Mouse (Mus musculus) lung, postnatal 0 days (tissue): ENCODE data around the gene Fbxw8. TPM values are rescaled to one million over a fixed set of nuclear protein-coding genes. Genes with fewer than 3 reads are reported as not detected.

Experiments
- ATAC-seq: fragments of 200-750 bp; cut with Nextera tagmentation; 2 replicates; pipeline ENCODE4 v1.8.0; 2017; ENCODE audit warnings: moderate library complexity
- DNase-seq: peaks from one replicate; pipeline ENCODE4 v3.0.0-alpha.2; 2016; ENCODE audit warnings: low spot score
- H3K27ac ChIP-seq: fragments of 300-500 bp; sonication (generic); 2 replicates; pipeline ENCODE4 v1.5.1; 2014; ENCODE audit warnings: antibody characterized with exemption, mild to moderate bottlenecking, low read length, mixed read lengths
- H3K27me3 ChIP-seq: fragments of 300-500 bp; sonication (generic); replicated peaks from 2 replicates; pipeline ENCODE4 v1.6.1; 2014; ENCODE audit warnings: low read length, mixed read lengths; ENCODE audit not compliant: insufficient read depth
- H3K36me3 ChIP-seq: fragments of 300-500 bp; sonication (generic); 2 replicates; pipeline ENCODE4 v1.6.1; 2014; ENCODE audit warnings: low read length, mixed read lengths; ENCODE audit not compliant: insufficient read depth
- H3K4me1 ChIP-seq: fragments of 300-500 bp; sonication (generic); 2 replicates; pipeline ENCODE4 v1.6.1; 2014; ENCODE audit warnings: antibody characterized with exemption, low read depth, low read length, mixed read lengths; ENCODE audit not compliant: insufficient read depth
- H3K4me2 ChIP-seq: fragments of 300-500 bp; sonication (generic); replicated peaks from 2 replicates; pipeline ENCODE4 v1.6.1; 2014; ENCODE audit warnings: low read depth, mild to moderate bottlenecking, low read length, moderate library complexity, mixed read lengths
- H3K4me3 ChIP-seq: fragments of 300-500 bp; sonication (generic); 2 replicates; pipeline ENCODE4 v1.5.1; 2014; ENCODE audit warnings: low read depth, low read length
- H3K9ac ChIP-seq: fragments of 300-500 bp; sonication (generic); replicated peaks from 2 replicates; pipeline ENCODE4 v1.6.1; 2014; ENCODE audit warnings: low read depth, mild to moderate bottlenecking
- H3K9me3 ChIP-seq: fragments of 300-500 bp; sonication (generic); 2 replicates; pipeline ENCODE4 v1.6.1; 2016; ENCODE audit warnings: low read length, mixed read lengths
- CTCF ChIP-seq: IDR thresholded peaks from 2 replicates; pipeline ENCODE4 v1.5.1; 2016; ENCODE audit warnings: antibody characterized with exemption, mild to moderate bottlenecking
- EP300 ChIP-seq: IDR thresholded peaks from 2 replicates; pipeline ENCODE4 v1.6.1; 2016; ENCODE audit warnings: antibody characterized with exemption, mild to moderate bottlenecking, control low read depth
- WGBS: fragments of 180-500 bp; shearing (Covaris S2); extraction: QIAGEN DNeasy Blood & Tissue Kit; methylation state at CpG from one replicate; pipeline ENCODE4 v1.1.7; 2014; 5-methylcytosine and 5-hydroxymethylcytosine counted together
- polyA plus RNA-seq: library from polyadenylated mRNA; unstranded; fragments of >200 nt; fragmentation: Nextera tagmentation; extraction: Ambion mirVana; gene quantifications from 2 replicates; pipeline ENCODE4 v1.2.1, GENCODE M21; 2015

The Fbxw8 gene
- polyA plus RNA-seq, 1 experiment from 2014 or later: 27.9 TPM

DNA sequence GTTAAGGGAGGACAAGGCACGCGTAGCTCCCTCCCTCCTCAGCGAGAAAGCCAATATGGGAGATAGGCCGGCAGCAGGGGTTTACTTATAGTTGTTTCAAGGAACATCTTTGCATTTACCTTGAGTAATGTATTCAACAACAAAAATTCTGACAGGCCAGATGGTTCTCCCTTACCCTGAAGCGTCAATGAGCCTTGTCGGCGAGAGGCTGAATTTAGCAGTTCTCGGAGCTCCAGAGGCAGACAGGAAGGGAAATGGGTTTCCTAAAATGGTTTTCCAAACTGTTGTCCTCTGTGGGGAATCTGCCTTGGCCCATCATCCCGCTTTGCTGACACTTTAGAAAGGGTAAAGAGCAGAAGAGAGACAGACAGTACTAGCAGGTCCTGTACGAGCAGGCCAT, 48.6 kb downstream of the Fbxw8 start:
- H3K4me3 ChIP-seq: no peak overlapping the region
- ATAC-seq: no peak
- H3K9me3 ChIP-seq: no peaks in the 10 kb centered on the region
- no peaks in the 10 kb centered on the region for H3K4me1 ChIP-seq
- TF ChIP-seq CTCF (no peak), EP300 (no peak)
- DNase-seq: no peak
- WGBS: 93% methylated on average over 10 of the region's 10 CpGs
- H3K27ac ChIP-seq: no peak overlapping the region
- peaks cover 15% of the 10 kb centered on the region for H3K36me3 ChIP-seq
- H3K4me2 ChIP-seq: no peak overlapping the region
- H3K9ac ChIP-seq: no peak overlapping the region
- H3K27me3 ChIP-seq: no peaks in the 10 kb centered on the region

DNA sequence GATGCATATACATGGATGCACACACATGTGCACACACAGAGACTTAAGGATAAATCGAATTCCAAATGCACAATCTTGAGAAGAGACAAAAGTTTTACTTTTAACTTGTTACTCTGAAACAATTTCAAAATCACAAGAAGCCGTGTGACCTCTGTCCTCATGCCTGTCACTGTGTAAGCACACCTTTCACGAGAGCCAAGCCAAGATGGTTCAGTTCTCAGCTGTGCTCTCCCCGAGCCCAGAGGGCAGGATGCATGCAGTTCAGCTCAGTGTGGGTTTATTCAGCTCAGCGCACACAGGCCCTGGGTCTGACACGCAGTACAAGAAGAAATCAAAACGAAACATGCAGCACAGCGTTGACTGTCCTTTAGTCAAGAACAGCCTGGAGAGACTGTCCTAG, 49.7 kb downstream of the Fbxw8 start:
- DNase-seq: no peak
- H3K4me1 ChIP-seq: no peaks in the 10 kb centered on the region
- no peak overlapping the region for H3K4me3 ChIP-seq
- no peak overlapping the region for H3K27ac ChIP-seq
- TF ChIP-seq EP300: no peak
- no peak for TF ChIP-seq CTCF
- no peak for ATAC-seq
- H3K9ac ChIP-seq: no peak overlapping the region
- H3K9me3 ChIP-seq: no peaks in the 10 kb centered on the region
- no peaks in the 10 kb centered on the region for H3K27me3 ChIP-seq
- no peak overlapping the region for H3K4me2 ChIP-seq
- peaks cover 7% of the 10 kb centered on the region; the same call in 1 of the 2 replicates for H3K36me3 ChIP-seq
- 88% methylated on average over 8 of the region's 8 CpGs for WGBS

DNA sequence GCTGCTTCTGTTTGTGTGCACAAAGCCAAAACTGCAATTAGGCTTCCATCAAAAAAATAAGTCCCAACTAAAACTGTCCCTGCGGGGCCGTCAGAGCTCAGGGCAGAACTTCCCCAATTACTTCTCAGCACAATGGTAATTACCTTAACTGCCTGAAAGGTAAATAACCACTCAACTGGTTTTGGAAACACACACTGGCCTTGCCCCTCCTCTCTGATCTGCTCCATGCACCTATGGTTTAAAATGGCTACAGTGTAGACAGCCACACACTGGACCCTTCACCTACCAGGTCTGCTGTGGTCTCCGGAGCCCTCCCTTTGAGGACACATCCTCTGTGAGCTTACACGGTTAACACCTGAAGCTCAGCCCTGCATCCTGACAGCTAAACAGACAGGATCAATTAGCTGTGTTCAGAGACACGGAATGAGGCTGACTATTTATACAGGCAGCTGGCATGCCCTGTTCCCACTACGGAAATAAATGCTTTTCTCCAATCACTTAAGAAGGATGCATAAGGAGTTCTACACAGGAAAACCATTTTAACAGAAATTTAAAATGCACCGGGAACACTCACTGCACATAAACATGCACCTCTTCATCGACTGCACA, 55.3 kb downstream of the Fbxw8 start:
- Histone ChIP-seq H3K27me3 (no peaks in the 10 kb centered on the region), H3K36me3 (peaks cover 11% of the 10 kb centered on the region; the same call in 1 of the 2 replicates), H3K9me3 (no peaks in the 10 kb centered on the region), H3K4me3 (no peak overlapping the region), H3K4me1 (no peaks in the 10 kb centered on the region), H3K4me2 (no peak overlapping the region), H3K27ac (no peak overlapping the region), H3K9ac (no peak overlapping the region)
- 80% methylated on average over 8 of the region's 8 CpGs for WGBS
- TF ChIP-seq CTCF (no peak), EP300 (no peak)
- ATAC-seq: no peak
- DNase-seq: no peak

DNA sequence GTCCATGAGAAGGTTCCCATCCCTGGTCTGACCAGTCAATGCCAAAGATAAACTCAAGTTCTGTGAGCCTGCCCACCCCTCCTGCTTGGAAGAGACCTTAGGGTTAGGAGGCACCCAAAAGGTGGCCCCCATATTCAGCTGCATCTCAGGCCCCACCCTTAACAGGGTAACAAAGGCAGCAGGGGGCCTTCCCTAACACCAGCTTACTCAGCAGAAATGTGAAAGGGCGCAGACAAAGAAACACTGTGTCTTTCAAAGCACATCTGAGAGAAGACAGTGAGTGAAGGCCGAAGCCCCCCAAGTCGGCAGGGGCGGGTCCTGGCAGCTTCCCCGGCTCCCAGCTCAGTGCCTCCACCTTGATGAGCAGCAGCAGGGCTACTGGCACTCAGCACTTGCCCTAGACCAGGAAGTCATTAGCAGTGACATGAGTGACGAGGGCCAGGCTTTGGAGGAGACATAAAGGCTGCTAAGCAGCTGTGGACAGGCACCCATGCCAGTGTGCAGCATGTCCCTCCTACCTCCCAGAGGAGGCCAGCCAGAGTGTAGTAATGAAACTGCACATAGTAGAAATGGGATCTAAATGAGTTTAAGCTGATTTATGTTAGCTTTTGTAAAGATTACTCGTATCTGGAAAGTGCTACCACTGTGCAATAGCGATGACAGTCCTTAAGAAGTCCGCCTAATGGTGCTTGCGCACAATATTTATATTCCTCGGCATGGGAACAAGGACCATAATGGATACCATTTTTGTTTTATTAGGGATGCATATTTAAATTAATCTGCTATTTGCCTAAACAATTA, 56.0 kb downstream of the Fbxw8 start:
- Histone ChIP-seq H3K4me2 (no peak overlapping the region), H3K9ac (no peak overlapping the region), H3K36me3 (peaks cover 16% of the 10 kb centered on the region; the same call in 1 of the 2 replicates), H3K27me3 (no peaks in the 10 kb centered on the region), H3K27ac (no peak overlapping the region), H3K4me3 (no peak overlapping the region), H3K9me3 (no peaks in the 10 kb centered on the region), H3K4me1 (no peaks in the 10 kb centered on the region)
- peak; percentile 30 for DNase-seq
- TF ChIP-seq CTCF: no peak
- WGBS: 68% methylated on average over 11 of the region's 11 CpGs
- ATAC-seq: peak; percentile 66

DNA sequence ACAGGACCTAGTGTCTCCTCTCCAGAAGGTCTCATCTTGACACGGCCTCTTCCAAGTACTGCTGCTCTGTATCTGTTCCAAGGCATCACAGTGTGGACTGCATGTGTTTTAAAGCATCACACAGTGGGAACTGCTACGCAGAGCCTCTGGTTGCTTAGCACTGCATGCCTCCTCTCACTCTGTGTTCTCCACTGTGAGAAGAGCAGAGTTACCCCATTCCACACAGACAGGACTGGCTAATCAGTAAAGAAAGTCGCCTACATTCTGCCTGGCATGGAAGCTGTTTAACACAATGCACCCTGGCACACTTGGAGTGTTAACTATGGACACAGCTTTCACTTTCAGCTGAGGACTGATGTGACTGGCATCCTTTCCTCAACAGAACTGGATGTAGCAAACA, 58.9 kb downstream of the Fbxw8 start:
- H3K9ac ChIP-seq: no peak overlapping the region
- no peak overlapping the region for H3K4me2 ChIP-seq
- DNase-seq: no peak
- H3K27me3 ChIP-seq: no peaks in the 10 kb centered on the region
- peaks cover 22% of the 10 kb centered on the region; the same call in 1 of the 2 replicates for H3K36me3 ChIP-seq
- no peak overlapping the region for H3K27ac ChIP-seq
- H3K9me3 ChIP-seq: no peaks in the 10 kb centered on the region
- TF ChIP-seq EP300 (no peak), CTCF (no peak)
- 90% methylated on average over 3 of the region's 3 CpGs for WGBS
- ATAC-seq: no peak
- H3K4me1 ChIP-seq: no peaks in the 10 kb centered on the region
- H3K4me3 ChIP-seq: no peak overlapping the region

DNA sequence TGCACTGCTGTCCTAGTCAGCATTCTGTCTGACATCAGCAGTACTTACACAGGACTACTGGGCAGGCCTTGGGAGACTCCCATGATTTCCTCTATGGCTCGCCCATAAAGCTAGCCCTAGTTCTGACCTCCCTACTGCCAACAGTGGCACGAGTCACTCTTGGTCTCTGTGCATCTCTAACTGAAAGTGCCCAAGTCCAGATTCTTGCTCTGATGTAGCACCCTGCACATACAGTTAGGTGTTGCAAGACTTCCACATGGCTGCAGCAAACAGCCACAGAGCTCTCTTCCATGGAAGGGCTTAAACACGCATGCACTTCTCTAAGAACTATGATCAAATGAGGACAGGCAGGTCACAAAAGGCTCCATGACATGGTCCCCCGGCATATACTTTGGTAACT, 59.4 kb downstream of the Fbxw8 start:
- Histone ChIP-seq H3K9me3 (no peaks in the 10 kb centered on the region), H3K4me2 (no peak overlapping the region), H3K9ac (no peak overlapping the region), H3K4me1 (no peaks in the 10 kb centered on the region), H3K27ac (no peak overlapping the region), H3K4me3 (no peak overlapping the region), H3K36me3 (peaks cover 25% of the 10 kb centered on the region; the same call in 1 of the 2 replicates), H3K27me3 (no peaks in the 10 kb centered on the region)
- ATAC-seq (no peak), DNase-seq (no peak)
- WGBS: 83% methylated on average over 4 of the region's 4 CpGs
- TF ChIP-seq EP300 (no peak), CTCF (no peak)
